Mouse (Mus musculus) right cerebral cortex, postnatal 4 days (tissue): ENCODE data around the gene Iqch.
A peak's percentile ranks its signal among the peaks of the same experiment; 100 is the strongest.

Source experiments
- DNase-seq: peaks from one replicate; pipeline ENCODE4 v3.0.0-alpha.2; 2022

Iqch gene

GRCm38 (mm10) chr9:63490521-63491307, 111.6 kb downstream of the Iqch start:
- peak; percentile 20 for DNase-seq

- DNase-seq: no peak
These were observed 113.1 kb downstream of the Iqch start for GRCm38 (mm10) chr9:63489156-63489555.

GRCm38 (mm10) chr9:63465561-63465960, 136.7 kb downstream of the Iqch start:
- no peak for DNase-seq

GRCm38 (mm10) chr9:63462296-63462695, 140.0 kb downstream of the Iqch start:
- DNase-seq: peak; percentile 84

GRCm38 (mm10) chr9:63456401-63456800, 145.9 kb downstream of the Iqch start:
- no peak for DNase-seq

- DNase-seq: no peak
These were observed 148.0 kb downstream of the Iqch start for GRCm38 (mm10) chr9:63454341-63454740.

- no peak for DNase-seq
These were observed 151.7 kb downstream of the Iqch start for GRCm38 (mm10) chr9:63450531-63451030.

- DNase-seq: no peak
These were observed 158.6 kb downstream of the Iqch start for GRCm38 (mm10) chr9:63443695-63444094.

GRCm38 (mm10) chr9:63430652-63431051, 171.6 kb downstream of the Iqch start:
- DNase-seq: no peak

- DNase-seq: no peak
These were observed 181.1 kb downstream of the Iqch start for GRCm38 (mm10) chr9:63421096-63421736.

- DNase-seq: no peak
These were observed 181.9 kb downstream of the Iqch start for GRCm38 (mm10) chr9:63420396-63420795.

- DNase-seq: no peak
These were observed 202.1 kb downstream of the Iqch start for GRCm38 (mm10) chr9:63400176-63400575.

GRCm38 (mm10) chr9:63399463-63399815, 202.9 kb downstream of the Iqch start:
- DNase-seq: no peak

- DNase-seq: peak; percentile 90
These were observed 203.5 kb downstream of the Iqch start, which contains the start of gene 2300009A05Rik for GRCm38 (mm10) chr9:63398611-63399462. TSS of gene 2300009A05Rik (minus strand) at chr9:63399246.

- no peak for DNase-seq
These were observed 206.7 kb downstream of the Iqch start for GRCm38 (mm10) chr9:63395612-63396011.

GRCm38 (mm10) chr9:63391307-63391706, 211.0 kb downstream of the Iqch start:
- no peak for DNase-seq

- no peak for DNase-seq
These were observed 219.5 kb downstream of the Iqch start for GRCm38 (mm10) chr9:63382761-63383160.

- no peak for DNase-seq
These were observed 222.0 kb downstream of the Iqch start for GRCm38 (mm10) chr9:63380326-63380725.

GRCm38 (mm10) chr9:63378174-63378573, 224.1 kb downstream of the Iqch start:
- DNase-seq: no peak

GRCm38 (mm10) chr9:63377270-63378142, 224.8 kb downstream of the Iqch start, which contains the start of gene Map2k5:
TSS of gene Map2k5 (minus strand) at chr9:63377902.
- peak; percentile 89 for DNase-seq

- DNase-seq: no peak
These were observed 229.0 kb downstream of the Iqch start for GRCm38 (mm10) chr9:63373315-63373714.

- no peak for DNase-seq
These were observed 229.8 kb downstream of the Iqch start for GRCm38 (mm10) chr9:63372541-63372940.
